15 mouse cellular contexts compared by ENCODE assay signal in genomic region chr11:56290651-56291578, GRCm38 (mm10).
DNase-seq lines count a peak whose midpoint lies in the region; ATAC-seq and TF ChIP-seq lines count a peak whose summit lies in the region.
"Had no signal": no experiment of that assay in that cellular context is flagged by ENCODE, and none has a peak within 500 bp of the region (broad histone marks: within the 10 kb centered on the region; RNA-seq: fewer than 3 reads in every experiment).

No protein-coding gene starts in this region.

- H3K4me2 ChIP-seq in neural tube, embryonic 13.5 days, result no peak overlapping the region
- H3K4me2 ChIP-seq in hindbrain, postnatal 0 days (ENCODE audit: low read depth, low read length), result no peak overlapping the region
- H3K4me2 ChIP-seq in kidney, embryonic 16.5 days (replicated peaks; ENCODE audit: low read depth, low read length), result no peak overlapping the region
- H3K4me2 ChIP-seq: liver, embryonic 13.5 days had no signal

- peak overlapping the region; percentile 64 for H3K27ac ChIP-seq in neural tube, embryonic 13.5 days (replicated peaks)
- H3K27ac ChIP-seq in hindbrain, postnatal 0 days, result no peak overlapping the region
- H3K27ac ChIP-seq in kidney, embryonic 16.5 days (ENCODE audit: low read length), result no peak overlapping the region
- H3K27ac ChIP-seq: liver, embryonic 13.5 days had no signal

- ATAC-seq in neural tube, embryonic 13.5 days (ENCODE audit: low read depth), result peak; percentile 59
- ATAC-seq in hindbrain, postnatal 0 days, result no peak
- no peak for ATAC-seq in kidney, embryonic 16.5 days (ENCODE audit: low FRiP score, low TSS enrichment)
- ATAC-seq: Patski had no signal

- H3K9ac ChIP-seq in neural tube, embryonic 13.5 days, result no peak overlapping the region
- no peak overlapping the region for H3K9ac ChIP-seq in hindbrain, postnatal 0 days (replicated peaks; ENCODE audit: low read length)
- no peak overlapping the region for H3K9ac ChIP-seq in kidney, embryonic 16.5 days (replicated peaks; ENCODE audit: low read length)
- H3K9ac ChIP-seq: liver, embryonic 13.5 days had no signal

- no peaks in the 10 kb centered on the region for H3K36me3 ChIP-seq in neural tube, embryonic 13.5 days
- no peaks in the 10 kb centered on the region for H3K36me3 ChIP-seq in hindbrain, postnatal 0 days (ENCODE audit: insufficient read depth, low read length)
- H3K36me3 ChIP-seq in kidney, embryonic 16.5 days (ENCODE audit: insufficient read depth, low read length), result no peaks in the 10 kb centered on the region
- H3K36me3 ChIP-seq: liver, embryonic 13.5 days had no signal

- no peaks in the 10 kb centered on the region for H3K9me3 ChIP-seq in neural tube, embryonic 13.5 days
- no peaks in the 10 kb centered on the region for H3K9me3 ChIP-seq in hindbrain, postnatal 0 days (ENCODE audit: low read length)
- H3K9me3 ChIP-seq in kidney, embryonic 16.5 days (ENCODE audit: low read length), result no peaks in the 10 kb centered on the region
- H3K9me3 ChIP-seq: liver, embryonic 13.5 days had no signal

- peaks cover 10% of the 10 kb centered on the region for H3K4me1 ChIP-seq in neural tube, embryonic 13.5 days (replicated peaks)
- H3K4me1 ChIP-seq in hindbrain, postnatal 0 days (ENCODE audit: insufficient read depth, low read length), result no peaks in the 10 kb centered on the region
- no peaks in the 10 kb centered on the region for H3K4me1 ChIP-seq in kidney, embryonic 16.5 days (ENCODE audit: insufficient read depth, low read length)
- H3K4me1 ChIP-seq: liver, embryonic 13.5 days had no signal

- peak; percentile 16 for DNase-seq in gastrocnemius, postnatal 10 days
- DNase-seq in gastrocnemius, adult 18-20 months (ENCODE audit: low spot score), result no peak
- DNase-seq in neural tube, embryonic 10.5 days (ENCODE audit: extremely low spot score, low spot score), result no peak
- DNase-seq in hindbrain, postnatal 0 days (ENCODE audit: low spot score), result peak; percentile 53
- no peak for DNase-seq in adrenal gland, adult 8-10 months
- DNase-seq in layer of hippocampus, postnatal 14 days (ENCODE audit: low spot score in 2 of 2), result no peak
- DNase-seq: adrenal gland, postnatal 36 days; cerebellum, adult 2 months; kidney, postnatal 10 days; liver, embryonic 13.5 days; spleen, adult 18-20 months; thymus, adult 18-20 months had no signal

- TF ChIP-seq CTCF in hindbrain, postnatal 0 days (IDR thresholded peaks at IDR 0.05; ENCODE audit: low read depth), result no peak

- H3K4me3 ChIP-seq in neural tube, embryonic 13.5 days, result no peak overlapping the region
- H3K4me3 ChIP-seq in hindbrain, postnatal 0 days (ENCODE audit: low read length), result no peak overlapping the region
- no peak overlapping the region for H3K4me3 ChIP-seq in kidney, embryonic 16.5 days (ENCODE audit: low read length)
- H3K4me3 ChIP-seq: liver, embryonic 13.5 days had no signal

- no peaks in the 10 kb centered on the region for H3K27me3 ChIP-seq in neural tube, embryonic 13.5 days
- no peaks in the 10 kb centered on the region for H3K27me3 ChIP-seq in hindbrain, postnatal 0 days (ENCODE audit: insufficient read depth, low read length)
- no peaks in the 10 kb centered on the region for H3K27me3 ChIP-seq in kidney, embryonic 16.5 days (ENCODE audit: insufficient read depth, low read length)
- H3K27me3 ChIP-seq: liver, embryonic 13.5 days; Patski had no signal

- 63% methylated on average over 13 of the region's 13 CpGs for WGBS in neural tube, embryonic 13.5 days
- WGBS in hindbrain, postnatal 0 days, result 54% methylated on average over 13 of the region's 13 CpGs
- 82% methylated on average over 13 of the region's 13 CpGs for WGBS in kidney, embryonic 16.5 days

Comparison
In these comparisons a context has a peak if more than half of its experiments do, and no peak if none do; other contexts are left out.
1. DNase-seq: peak in gastrocnemius, postnatal 10 days (single experiment) and hindbrain, postnatal 0 days (single experiment); none in gastrocnemius, adult 18-20 months (single experiment), neural tube, embryonic 10.5 days (single experiment), adrenal gland, adult 8-10 months (single experiment) and layer of hippocampus, postnatal 14 days (0 of 2).